9 mouse cellular contexts compared by ENCODE assay signal in genomic region chr2:150678392-150678791, GRCm38 (mm10). TPM values are rescaled to one million over a fixed set of nuclear protein-coding genes. Genes with fewer than 3 reads are reported as not detected.
DNase-seq lines count a peak whose midpoint lies in the region; ATAC-seq lines count a peak whose summit lies in the region.
"Had no signal": no experiment of that assay in that cellular context is flagged by ENCODE, and none has a peak within 500 bp of the region (broad histone marks: within the 10 kb centered on the region; RNA-seq: fewer than 3 reads in every experiment).

No protein-coding gene starts in this region.

- peak; percentile 67; the same call in 1 of the 2 replicates for ATAC-seq in frontal cortex, adult (ENCODE audit: low TSS enrichment)
- ATAC-seq in midbrain, embryonic 14.5 days (ENCODE audit: low FRiP score, low TSS enrichment): no peak

- no peak overlapping the region for H3K4me3 ChIP-seq in midbrain, embryonic 14.5 days (replicated peaks; ENCODE audit: low read depth, low read length)
- H3K4me3 ChIP-seq: limb, embryonic 13.5 days had no signal

- H3K4me2 ChIP-seq in midbrain, embryonic 14.5 days (ENCODE audit: low read length): no peak overlapping the region
- H3K4me2 ChIP-seq: limb, embryonic 13.5 days had no signal

- peak; percentile 75 to 85 for DNase-seq in heart, postnatal 10 days
- no peak for DNase-seq in heart, postnatal 25 days (ENCODE audit: low spot score)
- DNase-seq in ES-CJ7 (ENCODE audit: low read depth, low spot score): peak; percentile 80
- DNase-seq in cerebellum, adult 18-20 months: peak; percentile 59 to 75
- peak; percentile 81 to 87 for DNase-seq in layer of hippocampus, postnatal 10 days (ENCODE audit: low spot score in 2 of 2)
- DNase-seq in midbrain, embryonic 14.5 days: peak; percentile 90
- DNase-seq in testis, postnatal 10 days (ENCODE audit: low spot score): peak; percentile 90

- under 1% methylated on average over 3 of the region's 3 CpGs for WGBS in midbrain, embryonic 14.5 days

- H3K4me1 ChIP-seq in midbrain, embryonic 14.5 days (ENCODE audit: control insufficient read depth, insufficient read depth, low read length): no peaks in the 10 kb centered on the region
- H3K4me1 ChIP-seq: limb, embryonic 13.5 days had no signal

- H3K36me3 ChIP-seq in midbrain, embryonic 14.5 days (ENCODE audit: control insufficient read depth, insufficient read depth, low read length): no peaks in the 10 kb centered on the region
- H3K36me3 ChIP-seq: limb, embryonic 13.5 days had no signal

- no peaks in the 10 kb centered on the region for H3K9me3 ChIP-seq in midbrain, embryonic 14.5 days (ENCODE audit: control insufficient read depth, low read length)
- H3K9me3 ChIP-seq: limb, embryonic 13.5 days had no signal

- intact Hi-C loops in heart, postnatal 10 days (cut with DNase I): loop anchor here (1.0 to 5.0 kb wide), 5 partner anchors 62 to 322 kb away; partner anchors contain the start of genes Entpd6 and Gins1
- intact Hi-C loops in heart, postnatal 25 days (cut with DNase I): loop anchor here (2.0 to 5.0 kb wide), 4 partner anchors 70 to 322 kb away; partner anchors contain the start of genes Abhd12 and Entpd6

- no peak overlapping the region for H3K27ac ChIP-seq in midbrain, embryonic 14.5 days (replicated peaks; ENCODE audit: low read depth, low read length)
- H3K27ac ChIP-seq: limb, embryonic 13.5 days had no signal

- no peak overlapping the region for H3K9ac ChIP-seq in midbrain, embryonic 14.5 days (replicated peaks; ENCODE audit: low read length)
- H3K9ac ChIP-seq: limb, embryonic 13.5 days had no signal

- 0 out of 2 replicates have a peak, but pooled peaks cover 2% of the 10 kb centered on the region for H3K27me3 ChIP-seq in midbrain, embryonic 14.5 days (ENCODE audit: control insufficient read depth, insufficient read depth, low read length)
- H3K27me3 ChIP-seq: limb, embryonic 13.5 days had no signal

RNA-seq across cellular contexts. Expression of gene Acss1, which starts 10.1 kb away (rescaled TPM):
- total RNA-seq in heart, postnatal 10 days (2021): 10 to 100 TPM; 66.8 to 68.2 TPM
- total RNA-seq in heart, postnatal 25 days (2021): 100 to 1,000 TPM; 217 to 247 TPM
- total RNA-seq in layer of hippocampus, postnatal 10 days (2021): 10 to 100 TPM; 19.5 to 21.9 TPM
- polyA plus RNA-seq in midbrain, embryonic 14.5 days (2014; fragmentation: Nextera tagmentation; extraction: Ambion mirVana): 15.2 and 19.9 TPM in 2 replicates

RNA-seq across cellular contexts. Expression of gene Vsx1, which starts 10.8 kb away (rescaled TPM):
- total RNA-seq in heart, postnatal 10 days (2021): not detected
- total RNA-seq in heart, postnatal 25 days (2021): under 1 TPM in 1 of 2 experiments, not detected in 1; 0.10 TPM
- total RNA-seq in layer of hippocampus, postnatal 10 days (2021): under 1 TPM; 0.09 to 0.30 TPM
- polyA plus RNA-seq in midbrain, embryonic 14.5 days (2014; fragmentation: Nextera tagmentation; extraction: Ambion mirVana): not detected in 2 replicates
